14 mouse cellular contexts compared by ENCODE assay signal in the genomic region with DNA sequence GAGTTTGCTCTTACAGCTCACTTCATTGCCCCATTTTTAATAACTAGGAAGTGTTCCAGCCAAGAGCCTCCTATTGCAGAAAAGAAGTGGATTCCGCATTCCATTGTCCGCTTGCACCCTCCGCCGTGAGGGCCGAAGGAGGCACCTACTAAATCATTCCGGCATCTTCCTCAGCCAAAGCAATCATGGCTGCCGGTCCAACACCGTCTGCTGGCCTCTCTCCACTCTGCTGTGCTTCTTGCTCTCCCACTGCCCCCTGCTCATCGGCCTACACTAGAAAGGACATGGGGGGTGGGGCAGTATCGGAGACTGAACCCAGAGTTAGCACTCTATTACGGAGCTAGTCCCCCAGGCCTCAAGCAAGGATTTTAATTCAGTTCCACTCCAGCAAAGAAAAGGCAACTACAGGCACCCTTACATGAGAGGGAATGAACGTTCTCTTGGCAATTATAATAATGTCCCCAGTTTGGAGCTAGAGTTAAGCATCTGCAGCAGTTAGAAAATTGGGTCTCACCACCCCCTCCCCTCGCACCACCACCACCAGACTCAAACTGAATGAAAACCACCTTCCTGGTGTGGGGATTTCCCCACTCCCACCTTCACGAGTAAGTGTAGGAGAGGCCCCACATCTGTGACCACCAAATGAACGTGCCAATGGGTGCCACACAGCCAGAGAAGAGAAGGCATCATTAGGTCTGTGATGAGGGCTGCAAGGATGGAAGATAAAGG.
DNase-seq lines count a peak whose midpoint lies in the region; ATAC-seq lines count a peak whose summit lies in the region.
"Had no signal": no experiment of that assay in that cellular context is flagged by ENCODE, and none has a peak within 500 bp of the region (broad histone marks: within the 10 kb centered on the region; RNA-seq: fewer than 3 reads in every experiment).

No protein-coding gene starts in this region.

- H3K27me3 ChIP-seq in kidney, embryonic 14.5 days (ENCODE audit: control insufficient read depth, insufficient read depth, low read length), result no peaks in the 10 kb centered on the region
- H3K27me3 ChIP-seq in lung, embryonic 15.5 days, result peaks cover 24% of the 10 kb centered on the region
- H3K27me3 ChIP-seq: liver, embryonic 15.5 days had no signal

- DNase-seq in kidney, adult 8-10 months, result no peak
- peak; percentile 4 for DNase-seq in urinary bladder, postnatal 14 days (ENCODE audit: low spot score)
- DNase-seq in urinary bladder, postnatal 25 days (ENCODE audit: low spot score), result no peak
- no peak for DNase-seq in adrenal gland, postnatal 36 days
- DNase-seq in layer of hippocampus, adult 8-10 months (ENCODE audit: low spot score in 2 of 2), result no peak
- no peak for DNase-seq in left cerebral cortex, adult 8-10 months (ENCODE audit: low spot score in 2 of 2)
- DNase-seq: adrenal gland, postnatal 25 days; cerebellum, adult 18-20 months; gastrocnemius, adult 2 months; thymus, postnatal 25 days had no signal

- 52% methylated on average over 15 of the region's 15 CpGs for WGBS in kidney, embryonic 14.5 days
- WGBS in lung, embryonic 15.5 days, result 49% methylated on average over 15 of the region's 15 CpGs

- H3K4me2 ChIP-seq in kidney, embryonic 14.5 days (replicated peaks; ENCODE audit: low read depth, low read length), result no peak overlapping the region
- H3K4me2 ChIP-seq in lung, embryonic 15.5 days, result no peak overlapping the region
- H3K4me2 ChIP-seq: liver, embryonic 15.5 days had no signal

- no peak overlapping the region for H3K4me3 ChIP-seq in kidney, embryonic 14.5 days (ENCODE audit: low read length)
- H3K4me3 ChIP-seq in lung, embryonic 15.5 days, result no peak overlapping the region
- H3K4me3 ChIP-seq: gastrocnemius, adult 2 months; liver, embryonic 15.5 days had no signal

- 0 out of 2 replicates have a peak, but pooled peaks cover 4% of the 10 kb centered on the region for H3K4me1 ChIP-seq in kidney, embryonic 14.5 days (ENCODE audit: control insufficient read depth, insufficient read depth, low read length)
- peaks cover 11% of the 10 kb centered on the region for H3K4me1 ChIP-seq in lung, embryonic 15.5 days
- H3K4me1 ChIP-seq: liver, embryonic 15.5 days had no signal

- no peaks in the 10 kb centered on the region for H3K36me3 ChIP-seq in kidney, embryonic 14.5 days (ENCODE audit: control insufficient read depth, insufficient read depth, low read length)
- no peaks in the 10 kb centered on the region for H3K36me3 ChIP-seq in lung, embryonic 15.5 days
- H3K36me3 ChIP-seq: liver, embryonic 15.5 days had no signal

- no peak overlapping the region for H3K9ac ChIP-seq in kidney, embryonic 14.5 days (ENCODE audit: low read depth, low read length)
- H3K9ac ChIP-seq in lung, embryonic 15.5 days, result no peak overlapping the region
- H3K9ac ChIP-seq: liver, embryonic 15.5 days had no signal

- ATAC-seq in kidney, embryonic 14.5 days (ENCODE audit: low FRiP score, low TSS enrichment), result 0 out of 2 replicates have a peak, but pooled peaks have one; percentile 39
- peak; percentile 87 for ATAC-seq in lung, embryonic 15.5 days (ENCODE audit: borderline replicate concordance, extremely low read depth, low FRiP score, low TSS enrichment)
- ATAC-seq: midbrain, embryonic 16.5 days had no signal

- 0 out of 2 replicates have a peak overlapping the region, but pooled peaks have one; percentile 33 for H3K27ac ChIP-seq in kidney, embryonic 14.5 days (ENCODE audit: low read depth, low read length)
- H3K27ac ChIP-seq in lung, embryonic 15.5 days, result peak overlapping the region; percentile 50
- H3K27ac ChIP-seq: gastrocnemius, adult 2 months; liver, embryonic 15.5 days had no signal

- no peaks in the 10 kb centered on the region for H3K9me3 ChIP-seq in kidney, embryonic 14.5 days (ENCODE audit: control insufficient read depth, low read length)
- no peaks in the 10 kb centered on the region for H3K9me3 ChIP-seq in lung, embryonic 15.5 days
- H3K9me3 ChIP-seq: liver, embryonic 15.5 days had no signal
